Mouse (Mus musculus) T-helper 1 cell (primary cell): ENCODE results near the gene R3hdm4.
"Not testable (repeated sequence)": the region's sequence is repeated elsewhere in the genome, so short reads cannot be mapped to it uniquely, and the experiment has no call there.

Experiments used
- in situ Hi-C: fragments of 300-600 bp; cut with MboI, MseI; formaldehyde crosslinking; loops from one replicate; pipeline ENCODE4 v1.15.1; 2025; ENCODE audit warnings: high pct_unique_total_duplicates

Gene R3hdm4

DNA sequence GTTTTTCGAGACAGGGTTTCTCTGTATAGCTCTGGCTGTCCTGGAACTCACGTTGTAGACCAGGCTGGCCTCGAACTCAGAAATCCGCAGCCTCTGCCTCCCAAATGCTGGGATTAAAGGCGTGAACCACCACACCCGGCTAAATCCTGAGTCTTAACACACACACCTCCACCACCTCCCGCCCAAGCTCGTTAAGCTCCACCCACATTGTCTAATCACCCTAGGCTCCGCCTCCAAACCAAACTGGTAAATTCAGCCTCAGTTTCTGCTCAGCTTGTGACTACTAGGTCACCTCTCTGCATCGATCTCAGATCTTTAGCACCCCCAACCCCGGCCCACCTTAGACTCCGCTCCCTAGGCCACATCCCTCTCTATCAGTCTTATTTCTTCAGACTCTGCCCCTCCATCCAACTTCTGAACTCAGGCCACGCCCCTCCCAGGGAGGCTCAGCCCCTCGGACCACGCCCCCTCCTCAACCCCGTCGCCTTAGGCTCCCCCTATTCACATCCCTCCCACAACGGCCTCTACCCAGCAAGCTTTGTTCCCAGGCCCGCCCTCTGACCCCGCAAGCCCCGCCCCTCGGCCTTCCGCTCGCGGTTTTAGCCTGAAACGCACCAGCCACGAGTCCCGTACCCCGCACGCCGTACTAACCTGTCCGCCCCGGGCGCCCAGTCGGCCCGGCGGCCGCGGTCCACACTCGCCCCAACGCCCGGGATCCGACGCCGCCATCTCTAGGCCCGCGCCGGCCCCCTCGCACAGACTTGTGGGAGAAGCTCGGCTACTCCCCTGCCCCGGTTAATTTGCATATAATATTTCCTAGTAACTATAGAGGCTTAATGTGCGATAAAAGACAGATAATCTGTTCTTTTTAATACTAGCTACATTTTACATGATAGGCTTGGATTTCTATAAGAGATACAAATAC lies 12.6 kb downstream of the R3hdm4 start, which contains the start of gene Med16:
Gene Med16 (minus strand): TSS at position 757 of the 925 bp plus-strand sequence.
- in situ Hi-C loops, result no loop called here

DNA sequence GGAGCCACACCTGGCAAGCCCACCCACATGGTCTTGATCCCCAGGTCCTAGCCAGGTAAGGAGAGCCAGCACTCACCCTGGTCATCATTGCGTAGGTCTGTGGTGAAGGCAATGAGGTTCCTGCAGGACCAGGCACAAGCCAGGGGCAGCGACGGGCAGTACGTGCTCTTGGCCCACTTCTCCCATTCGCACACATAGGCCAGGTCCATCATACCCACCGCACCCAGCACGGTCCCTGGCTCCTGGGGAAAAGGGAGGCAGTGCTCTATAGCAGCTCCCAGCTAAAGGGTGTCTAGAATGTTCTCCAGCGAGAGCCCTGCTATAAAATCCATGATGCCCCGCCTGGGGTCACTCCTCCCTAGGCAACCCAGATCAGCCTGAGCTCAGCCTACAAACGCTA lies 13.6 kb downstream of the R3hdm4 start:
- in situ Hi-C loops, result no loop called here

DNA sequence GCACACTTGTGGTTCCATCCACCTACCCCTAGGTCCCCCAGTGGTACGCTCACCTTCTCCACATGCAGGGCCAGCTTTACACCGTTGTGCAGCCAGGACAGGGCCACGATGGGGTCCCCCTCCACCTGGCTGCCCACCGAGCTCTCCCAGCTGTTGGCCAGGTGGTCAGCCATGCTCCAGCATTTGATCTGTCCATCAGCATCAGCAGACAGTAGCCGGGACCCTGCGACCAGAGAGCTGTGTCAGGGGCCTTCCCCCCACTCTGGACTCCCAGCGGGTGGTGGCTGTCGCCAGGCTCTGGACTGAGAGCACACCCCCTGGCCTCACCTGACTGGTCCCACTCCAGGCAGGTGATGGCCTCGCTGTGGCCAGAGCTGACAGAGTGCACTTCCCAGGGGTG lies 14.3 kb downstream of the R3hdm4 start:
- in situ Hi-C loops, result no loop called here

DNA sequence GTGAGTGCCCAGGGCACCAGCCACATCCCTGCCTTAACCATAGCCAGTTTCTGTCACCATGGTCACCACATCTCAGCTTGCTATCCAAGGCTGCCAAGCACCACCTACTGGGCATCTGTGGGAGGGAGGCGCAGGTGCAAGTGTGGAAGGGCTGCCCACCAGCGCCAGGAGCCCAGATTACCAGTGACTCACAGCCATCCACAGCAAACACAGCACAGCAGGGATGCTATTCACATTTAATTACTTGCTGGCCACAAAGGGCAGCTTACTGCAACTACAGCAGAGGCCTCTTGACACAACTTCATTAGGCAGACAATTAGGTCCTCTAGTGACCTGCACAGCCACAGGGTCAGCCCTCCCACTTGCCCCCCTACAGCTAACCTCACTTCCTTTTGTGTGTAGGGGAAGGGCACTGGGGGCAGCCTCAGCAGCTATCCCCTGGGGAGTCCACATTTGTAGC lies 20.0 kb downstream of the R3hdm4 start:
- in situ Hi-C loops, result no loop called here

DNA sequence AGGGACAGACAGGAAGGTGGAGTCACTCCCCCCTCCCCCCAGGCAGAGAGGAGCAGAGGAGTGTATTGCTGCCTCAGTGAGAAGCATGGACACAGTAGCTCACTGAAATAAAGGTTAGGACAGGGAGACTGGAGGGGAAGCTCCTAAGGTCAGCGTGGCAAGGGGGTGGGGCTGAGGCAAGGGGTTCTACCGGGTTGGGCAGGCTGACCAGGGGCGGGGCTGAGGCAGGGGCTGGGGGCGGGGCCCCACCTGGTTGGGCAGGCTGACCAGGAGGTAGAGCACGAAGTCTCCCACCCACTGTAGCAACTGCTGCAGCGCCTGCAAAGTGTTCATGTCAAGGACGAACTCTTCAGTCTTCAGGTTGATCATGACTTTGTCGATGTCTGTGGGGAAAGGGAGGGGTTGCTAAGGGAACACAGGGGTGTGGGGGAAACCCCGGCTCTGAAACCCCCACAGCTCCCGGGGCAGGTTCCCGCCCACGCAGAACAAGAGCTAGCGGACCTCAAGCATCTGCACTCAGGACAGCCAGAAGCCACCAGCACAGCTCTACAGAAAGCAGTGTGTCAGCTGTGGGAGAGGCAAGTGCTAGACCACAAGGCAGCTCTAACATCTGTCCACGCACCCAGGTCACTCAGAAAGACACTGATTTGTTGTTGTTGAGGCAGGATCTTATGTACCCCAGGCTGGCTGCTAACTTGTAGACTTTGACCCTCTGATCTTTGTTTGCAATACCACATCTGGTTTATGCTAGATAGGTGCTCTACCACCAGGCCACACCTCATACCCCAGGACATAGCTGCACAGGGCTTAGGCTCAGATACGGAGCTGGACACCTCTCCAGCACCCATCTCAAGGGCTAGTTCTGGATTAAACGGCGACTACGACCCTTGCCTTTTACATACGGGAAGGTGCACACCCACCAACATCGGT lies 23.4 kb downstream of the R3hdm4 start:
- in situ Hi-C loops, result no loop called here

DNA sequence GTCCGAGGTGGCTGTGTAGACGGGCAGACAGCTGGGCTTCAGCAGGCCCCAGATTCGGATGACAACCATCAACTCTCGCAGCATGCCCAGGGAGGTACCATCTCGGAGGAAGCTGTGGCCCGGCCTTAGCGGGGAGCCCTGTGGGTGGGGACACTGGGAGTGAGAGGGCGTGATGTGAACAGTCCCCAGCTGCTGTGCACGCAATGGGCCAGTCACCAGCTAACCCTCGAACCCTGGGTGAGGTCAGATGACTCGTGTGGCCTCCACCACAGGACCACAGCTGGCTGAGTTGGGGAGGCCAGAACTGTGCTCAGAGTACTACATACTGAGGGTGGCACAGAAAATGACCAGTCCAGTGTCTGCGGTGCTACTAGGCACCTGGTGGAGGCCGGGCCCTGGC lies 24.2 kb downstream of the R3hdm4 start:
- in situ Hi-C loops, result no loop called here

DNA sequence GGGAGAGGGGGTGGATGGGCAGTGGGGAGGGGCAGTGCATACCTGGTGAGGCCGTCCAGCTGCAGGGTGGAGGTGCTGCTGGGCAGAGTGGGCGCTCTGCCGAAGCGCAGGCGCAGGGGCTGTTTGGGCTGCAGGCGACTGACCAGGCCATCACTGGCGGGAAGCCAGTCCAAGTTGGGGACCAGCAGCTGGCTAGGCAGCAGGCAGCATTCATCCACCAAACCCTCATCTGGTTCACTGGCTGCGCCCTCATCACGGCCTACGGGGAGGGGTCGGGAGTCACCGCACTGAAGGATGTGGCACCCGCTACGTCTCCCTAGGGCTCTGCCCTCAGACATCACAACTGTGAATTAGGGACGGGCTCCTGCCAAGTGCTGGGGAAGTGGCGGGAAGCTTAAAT lies 24.7 kb downstream of the R3hdm4 start:
- in situ Hi-C loops, result no loop called here

DNA sequence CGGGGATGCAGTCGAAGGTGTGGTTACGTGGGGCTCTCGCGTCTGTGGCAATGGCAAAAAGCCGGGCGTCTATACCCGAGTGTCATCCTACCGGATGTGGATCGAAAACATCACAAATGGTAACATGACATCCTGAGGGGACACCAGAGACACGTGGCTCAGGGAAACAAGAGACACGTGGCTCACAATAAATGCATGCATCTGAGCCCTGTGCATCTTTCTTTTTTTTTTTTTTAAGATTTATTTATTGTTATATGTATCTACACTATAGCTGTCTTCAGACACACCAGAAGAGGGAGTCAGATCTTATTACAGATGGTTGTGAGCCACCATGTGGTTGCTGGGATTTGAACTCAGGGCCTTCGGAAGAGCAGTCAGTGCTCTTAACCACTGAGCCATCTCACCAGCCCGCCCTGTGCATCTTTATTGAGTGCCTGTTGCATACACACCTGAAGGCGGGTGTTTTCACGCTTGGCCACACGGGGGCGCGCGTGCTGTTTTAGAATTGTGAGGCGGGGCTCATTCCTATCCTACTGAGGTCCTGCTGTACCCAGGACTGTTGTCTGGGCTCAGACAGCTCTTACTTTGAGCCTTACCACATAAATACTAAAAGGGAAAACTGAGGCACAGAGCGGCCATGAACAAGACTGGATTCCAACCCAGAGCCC lies 28.4 kb downstream of the R3hdm4 start:
- in situ Hi-C loops, result not testable (repeated sequence)

DNA sequence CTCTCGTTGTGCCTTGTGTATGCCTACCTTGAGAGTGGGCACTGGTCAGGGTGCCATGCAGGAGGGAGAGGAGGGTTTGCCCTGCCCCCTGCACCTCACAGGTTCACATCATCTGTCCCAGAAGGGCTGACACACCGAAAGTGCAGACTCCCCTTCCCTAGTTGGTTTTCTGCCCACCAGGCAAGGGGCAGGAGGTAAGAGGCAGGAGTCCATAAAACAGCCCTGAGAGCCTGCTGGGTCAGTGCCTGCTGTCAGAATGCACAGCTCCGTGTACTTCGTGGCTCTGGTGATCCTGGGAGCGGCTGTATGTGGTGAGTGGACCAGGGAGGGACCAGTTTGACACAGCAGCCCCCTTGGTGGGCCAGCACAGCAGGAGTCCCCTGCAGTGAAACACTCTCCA lies 30.3 kb downstream of the R3hdm4 start, which contains the start of gene Cfd:
Gene Cfd (plus strand): TSS at position 184 of the 400 bp plus-strand sequence.
- in situ Hi-C loops, result no loop called here

DNA sequence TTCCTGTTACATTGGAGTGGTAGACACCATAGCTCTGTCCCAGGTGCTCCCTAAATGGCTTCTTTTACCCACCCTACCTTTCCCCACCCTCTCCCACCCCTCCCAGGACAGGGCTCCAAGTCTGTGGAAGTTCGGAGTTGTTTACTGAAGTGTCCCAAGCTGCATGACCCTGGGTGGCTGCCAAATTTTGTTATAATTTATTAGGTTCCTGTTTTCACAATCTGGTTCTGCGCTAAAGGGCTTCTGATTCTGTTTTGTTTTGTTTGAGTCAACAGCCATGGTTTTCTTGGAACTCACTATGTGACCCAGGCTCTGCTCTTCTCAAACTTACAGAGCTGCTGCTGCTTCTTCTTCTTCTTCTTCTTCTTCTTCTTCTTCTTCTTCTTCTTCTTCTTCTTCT lies 31.6 kb downstream of the R3hdm4 start:
- in situ Hi-C loops, result loop anchor here (5.0 kb wide), 1 partner anchor 63 kb away; no protein-coding TSS in a partner anchor

DNA sequence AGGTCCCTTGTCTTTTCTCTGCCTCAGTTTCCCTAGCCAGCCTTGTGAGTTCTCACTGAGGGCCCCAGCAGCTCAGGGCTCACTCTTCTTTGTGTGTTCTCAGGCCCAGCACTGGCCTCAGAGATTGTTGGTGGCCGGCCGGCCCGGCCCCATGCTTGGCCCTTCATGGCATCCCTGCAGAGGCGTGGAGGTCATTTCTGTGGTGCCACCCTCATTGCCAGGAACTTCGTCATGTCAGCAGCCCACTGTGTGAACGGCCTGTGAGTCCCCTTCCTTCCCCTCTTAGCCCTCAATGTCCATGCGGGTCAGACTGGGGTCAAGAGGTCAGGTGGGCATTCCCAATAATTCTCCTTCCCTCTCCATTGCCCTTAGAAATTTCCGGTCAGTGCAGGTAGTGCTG lies 34.4 kb downstream of the R3hdm4 start:
- in situ Hi-C loops, result loop anchor here (5.0 kb wide), 1 partner anchor 66 kb away; no protein-coding TSS in a partner anchor

DNA sequence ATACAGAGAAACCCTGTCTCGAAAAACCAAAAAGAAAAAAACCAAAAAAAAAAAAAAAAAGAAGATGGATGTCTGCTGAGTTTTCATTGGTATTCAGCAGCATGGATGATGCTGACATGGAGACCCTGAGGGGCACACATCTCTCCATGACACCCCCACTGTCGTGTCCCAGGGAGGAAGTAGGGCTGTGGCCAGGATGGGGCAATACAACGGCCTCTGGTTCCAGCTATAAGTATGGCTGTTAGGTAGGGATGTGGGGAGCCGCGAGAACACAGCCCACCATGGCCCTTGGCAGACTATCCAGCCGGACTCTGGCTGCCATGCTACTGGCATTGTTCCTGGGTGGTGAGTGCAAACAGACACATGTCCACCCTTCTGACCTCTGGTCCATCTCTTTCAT lies 35.0 kb downstream of the R3hdm4 start, which contains the start of gene Elane:
Gene Elane (plus strand): TSS at position 194 of the 400 bp plus-strand sequence.
- in situ Hi-C loops, result loop anchor here (5.0 kb wide), 1 partner anchor 66 kb away; no protein-coding TSS in a partner anchor

DNA sequence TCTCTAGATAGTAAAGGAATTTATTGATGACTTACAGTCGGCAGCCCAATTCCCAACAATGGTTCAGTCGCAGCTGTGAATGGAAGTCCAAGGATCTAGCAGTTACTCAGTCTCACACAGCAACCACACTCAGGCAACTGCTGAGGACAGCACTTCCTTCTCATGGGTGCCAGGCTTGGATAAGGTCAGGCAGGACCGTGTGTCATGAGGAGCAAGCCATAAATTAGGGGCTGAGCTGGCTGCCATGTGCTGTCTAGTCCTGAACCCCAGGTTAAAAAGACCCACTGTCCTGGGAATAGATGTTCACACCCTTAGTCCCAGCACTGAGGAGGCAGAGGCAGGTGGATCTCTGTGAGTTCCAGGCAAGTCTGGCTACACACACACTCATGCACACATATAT lies 36.1 kb downstream of the R3hdm4 start:
- in situ Hi-C loops, result loop anchor here (5.0 kb wide), 1 partner anchor 67 kb away; no protein-coding TSS in a partner anchor

DNA sequence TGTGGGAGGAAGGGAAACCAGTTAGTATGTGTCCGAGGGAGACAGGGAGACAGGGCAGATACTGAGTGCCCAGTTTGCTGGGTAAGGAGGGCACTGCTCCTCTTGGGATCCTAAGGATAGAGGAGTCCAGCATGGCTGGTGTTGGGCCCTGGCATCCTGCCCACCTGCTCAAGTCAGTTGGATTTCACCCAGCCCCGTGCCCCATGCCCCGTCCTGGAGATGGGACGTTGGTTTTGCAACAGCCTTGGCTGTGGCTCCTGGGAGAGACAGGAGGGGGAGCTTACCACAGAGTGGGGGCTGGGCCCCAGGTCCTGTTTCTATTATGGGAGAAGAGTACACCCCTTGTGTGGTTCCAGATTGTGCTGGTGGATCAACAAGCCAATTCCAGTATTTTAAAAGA lies 36.6 kb downstream of the R3hdm4 start:
- in situ Hi-C loops, result no loop called here

DNA sequence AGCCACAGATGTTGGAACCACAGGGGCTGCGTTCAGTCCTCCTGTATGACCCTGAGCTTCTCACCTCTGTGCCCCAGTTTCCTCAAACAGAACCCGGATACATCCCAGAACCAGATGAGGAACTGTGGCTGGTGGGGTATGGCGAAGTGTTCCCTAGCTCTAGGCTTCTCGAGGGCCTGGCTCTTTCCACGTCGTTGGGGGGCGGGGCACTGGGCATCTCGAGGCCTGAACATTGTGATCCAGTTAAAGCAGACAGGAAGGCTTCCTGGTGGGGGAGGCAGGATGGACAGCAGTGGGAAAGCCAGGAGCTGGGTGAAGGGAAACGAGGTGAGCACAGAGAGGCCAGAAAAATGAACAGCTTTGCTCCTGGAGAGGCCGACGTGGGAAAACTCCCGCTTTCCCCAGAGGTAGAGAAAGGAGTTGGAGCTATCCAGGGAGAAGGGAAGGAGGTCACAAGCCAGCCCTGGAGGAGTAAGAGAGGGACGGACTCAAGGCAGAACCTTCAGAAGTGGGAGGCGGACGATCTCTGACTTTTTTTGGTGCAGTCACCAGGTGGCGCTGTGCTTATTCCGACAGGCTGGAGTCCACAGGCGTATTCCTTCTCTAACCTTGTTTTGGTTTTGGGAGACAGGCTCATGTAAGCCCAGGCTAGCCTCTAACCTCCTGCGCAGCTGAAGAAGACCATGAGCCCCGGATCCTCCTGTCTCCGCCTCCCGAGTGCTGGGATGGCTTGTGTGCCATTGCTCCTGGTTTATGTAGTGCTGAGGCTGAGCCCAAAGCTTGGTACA lies 37.5 kb downstream of the R3hdm4 start:
- in situ Hi-C loops, result no loop called here

DNA sequence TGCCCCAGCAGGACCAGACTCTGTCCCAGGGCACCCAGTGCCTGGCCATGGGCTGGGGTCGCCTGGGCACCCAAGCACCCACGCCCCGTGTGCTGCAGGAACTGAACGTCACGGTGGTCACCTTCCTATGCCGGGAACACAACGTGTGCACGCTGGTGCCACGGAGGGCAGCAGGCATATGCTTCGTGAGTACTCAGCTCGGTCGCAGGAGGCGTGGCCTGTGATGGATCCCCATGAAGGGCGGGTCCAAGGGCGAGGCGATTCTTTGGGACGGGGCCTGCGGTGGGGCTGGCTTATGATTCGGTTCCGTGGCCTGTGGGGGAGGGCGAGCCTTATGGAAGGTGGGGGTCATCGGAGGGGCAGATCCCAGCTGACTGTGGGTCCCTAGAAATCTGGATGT lies 39.0 kb downstream of the R3hdm4 start:
- in situ Hi-C loops, result no loop called here

DNA sequence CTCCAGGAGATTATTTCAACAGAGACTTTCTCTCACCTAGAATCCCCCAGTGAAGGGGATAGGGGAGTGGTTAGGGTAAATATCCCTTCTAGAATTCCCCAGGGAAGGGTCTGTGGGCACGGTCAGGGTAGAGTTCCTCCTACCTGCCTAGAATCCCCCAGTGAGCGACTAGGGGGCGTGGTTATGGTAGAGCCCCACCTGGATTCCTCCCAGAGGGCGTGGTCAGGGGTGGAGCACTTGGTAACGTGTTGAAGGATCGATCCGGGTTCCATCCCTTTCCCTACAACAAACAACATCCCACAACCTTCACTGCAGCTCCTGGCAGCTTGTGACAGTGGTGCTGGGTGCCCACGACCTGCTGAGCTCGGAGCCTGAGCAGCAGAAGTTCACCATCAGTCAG lies 40.3 kb downstream of the R3hdm4 start:
- in situ Hi-C loops, result no loop called here

DNA sequence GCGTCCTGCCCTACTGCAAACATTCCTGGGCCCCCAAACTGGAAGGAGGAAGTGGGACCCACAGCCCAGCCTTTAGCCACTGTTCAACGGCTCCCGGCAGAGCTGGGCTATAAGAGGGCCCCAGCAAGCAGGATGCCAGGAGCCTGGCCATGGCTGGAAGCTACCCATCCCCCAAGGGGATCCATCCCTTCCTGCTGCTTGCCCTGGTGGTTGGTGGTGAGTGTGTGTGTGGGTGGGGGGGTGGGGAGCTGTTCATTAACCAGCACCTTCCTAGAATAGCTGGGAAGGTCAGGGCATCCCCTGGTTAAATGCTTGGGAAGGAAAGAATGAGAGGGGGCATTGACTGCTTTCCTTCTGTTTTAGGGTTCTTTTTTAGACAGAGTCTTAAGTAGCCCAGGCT lies 41.5 kb downstream of the R3hdm4 start:
- in situ Hi-C loops, result no loop called here

DNA sequence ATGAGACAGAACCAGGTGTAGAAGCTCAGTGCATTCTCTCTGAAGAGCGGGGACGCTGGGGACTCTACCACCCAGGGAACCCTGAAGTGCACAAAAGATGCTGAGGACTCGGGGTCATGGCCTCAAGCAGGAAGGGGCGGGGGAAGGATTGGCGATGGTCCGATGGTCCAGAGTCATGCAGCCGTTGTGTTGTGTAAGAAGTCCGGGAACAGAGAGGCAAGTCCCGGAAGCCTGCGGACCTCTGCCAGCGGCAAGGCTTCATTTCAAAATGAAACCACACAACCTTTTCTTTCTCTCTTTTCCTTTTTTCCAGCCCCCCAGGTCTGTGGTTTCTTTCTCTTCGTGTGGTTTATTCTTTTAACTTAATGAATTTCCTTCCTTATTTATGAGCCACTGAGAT lies 43.3 kb downstream of the R3hdm4 start:
- in situ Hi-C loops, result no loop called here

DNA sequence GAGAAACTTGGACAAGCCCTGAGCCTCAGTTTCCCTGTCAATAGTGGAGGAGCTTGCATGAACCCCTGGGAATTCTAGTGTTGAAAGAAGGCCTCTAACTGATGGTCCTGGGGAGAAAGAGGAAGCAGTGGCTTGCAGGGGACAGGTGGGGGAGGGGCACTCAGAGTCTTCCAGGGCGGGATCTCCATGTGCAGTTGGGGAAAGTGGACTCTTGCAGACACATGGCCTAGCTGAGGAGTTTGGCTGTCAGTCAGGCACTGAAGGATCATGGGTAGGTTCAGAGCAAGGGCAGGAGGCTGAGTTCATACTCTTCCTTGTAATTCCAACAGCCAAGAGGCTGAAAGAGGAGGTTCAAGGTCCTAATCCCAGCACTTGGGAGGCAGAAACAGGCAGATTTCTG lies 43.8 kb downstream of the R3hdm4 start:
- in situ Hi-C loops, result no loop called here
